Mouse (Mus musculus): Measurements from ENCODE around the gene Srrd. TPM values are rescaled to one million over a fixed set of nuclear protein-coding genes. Genes with fewer than 3 reads are reported as not detected.

Srrd gene
- total RNA-seq, 2 experiments from 2014 or later, result 2.4 to 2.7 TPM

GRCm38 (mm10) chr5:112317328-112317727, 25.5 kb downstream of the Srrd start:
- DNase-seq, result no peak

DNA sequence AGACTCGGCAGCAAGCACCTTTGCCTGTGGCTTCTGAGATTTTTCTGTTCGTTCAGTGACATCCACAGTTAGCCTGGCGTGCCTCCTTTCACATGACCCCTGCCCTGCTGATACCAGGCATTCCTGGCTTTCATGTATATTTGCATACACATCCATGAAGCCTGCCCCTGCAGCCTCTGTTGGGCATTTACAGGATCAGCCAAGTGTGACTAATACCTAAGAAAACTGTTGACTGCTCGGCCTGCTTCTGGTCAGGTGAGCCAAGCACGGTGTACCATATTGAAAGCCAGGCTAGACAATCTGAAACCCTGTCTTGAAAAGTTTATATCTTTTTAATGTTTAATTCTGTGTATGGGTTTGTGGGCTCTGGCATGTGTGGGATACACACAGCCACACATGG, 26.4 kb downstream of the Srrd start:
- DNase-seq, result no peak

GRCm38 (mm10) chr5:112313222-112313885, 29.5 kb downstream of the Srrd start:
- no peak for DNase-seq

- DNase-seq, result no peak
These were observed 37.0 kb downstream of the Srrd start for GRCm38 (mm10) chr5:112305842-112306241.

GRCm38 (mm10) chr5:112302310-112302709, 40.5 kb downstream of the Srrd start:
- no peak for DNase-seq

DNA sequence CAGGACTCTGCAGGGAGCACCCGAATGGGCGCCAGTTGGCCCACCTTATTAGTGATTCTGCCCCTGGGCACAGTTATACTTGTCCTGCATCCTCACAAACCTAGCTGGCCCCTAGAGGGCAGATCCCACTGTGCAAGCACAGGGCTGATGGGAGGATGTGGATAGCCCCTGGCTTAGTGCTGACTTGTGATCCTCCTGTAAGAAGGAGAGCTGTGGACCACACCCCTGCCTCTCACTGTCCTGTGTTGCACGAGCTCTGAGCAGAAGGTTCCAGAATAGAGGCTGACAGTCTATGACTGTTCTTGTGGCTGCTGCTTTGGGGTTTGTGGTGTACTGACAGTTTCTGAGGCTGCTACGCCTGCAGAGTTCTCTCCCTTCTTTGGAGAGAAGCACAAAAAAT, 41.1 kb downstream of the Srrd start:
- DNase-seq, result no peak

GRCm38 (mm10) chr5:112300721-112301308, 42.0 kb downstream of the Srrd start:
- DNase-seq, result no peak

- DNase-seq, result no peak
These were observed 42.7 kb downstream of the Srrd start for GRCm38 (mm10) chr5:112300112-112300511.

GRCm38 (mm10) chr5:112299399-112299798, 43.4 kb downstream of the Srrd start:
- DNase-seq, result no peak

DNA sequence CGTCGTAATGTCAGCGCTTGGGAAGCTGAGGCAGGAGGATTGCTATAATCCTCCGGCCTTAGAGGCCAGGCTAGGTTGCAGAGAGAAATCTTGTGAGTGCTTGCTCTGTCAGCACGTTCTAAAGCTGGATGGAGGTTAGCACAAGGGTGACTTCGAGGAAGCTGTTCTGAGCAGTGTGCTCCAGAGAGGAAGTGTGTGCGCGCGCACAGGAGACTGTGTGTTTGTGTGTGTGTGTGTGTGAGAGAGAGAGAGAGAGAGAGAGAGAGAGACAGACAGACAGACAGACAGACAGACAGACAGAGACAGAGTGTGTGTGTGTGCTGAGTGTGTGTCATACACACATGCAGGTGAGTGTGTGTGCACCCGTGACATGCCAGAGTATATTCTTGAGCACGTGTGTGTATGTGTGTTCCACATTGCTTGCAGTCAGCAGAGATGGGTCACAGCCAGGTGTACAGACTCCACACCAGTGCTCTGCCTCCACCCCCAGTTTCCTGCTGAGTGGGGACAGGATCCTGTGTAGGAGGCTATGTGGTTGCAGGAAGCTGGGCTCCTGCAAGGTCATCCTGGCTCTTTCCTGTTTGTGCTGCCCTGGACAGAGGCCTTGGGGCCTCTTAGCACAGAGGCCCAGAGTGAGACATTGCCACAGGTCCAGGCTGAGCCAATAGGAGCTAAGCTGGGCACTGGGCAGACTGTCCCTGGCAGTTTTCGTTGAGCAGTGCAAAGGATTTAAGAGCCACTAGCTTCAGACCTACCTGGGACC, 44.4 kb downstream of the Srrd start:
- peak; percentile 52 for DNase-seq

GRCm38 (mm10) chr5:112297257-112297656, 45.6 kb downstream of the Srrd start:
- DNase-seq, result no peak

DNA sequence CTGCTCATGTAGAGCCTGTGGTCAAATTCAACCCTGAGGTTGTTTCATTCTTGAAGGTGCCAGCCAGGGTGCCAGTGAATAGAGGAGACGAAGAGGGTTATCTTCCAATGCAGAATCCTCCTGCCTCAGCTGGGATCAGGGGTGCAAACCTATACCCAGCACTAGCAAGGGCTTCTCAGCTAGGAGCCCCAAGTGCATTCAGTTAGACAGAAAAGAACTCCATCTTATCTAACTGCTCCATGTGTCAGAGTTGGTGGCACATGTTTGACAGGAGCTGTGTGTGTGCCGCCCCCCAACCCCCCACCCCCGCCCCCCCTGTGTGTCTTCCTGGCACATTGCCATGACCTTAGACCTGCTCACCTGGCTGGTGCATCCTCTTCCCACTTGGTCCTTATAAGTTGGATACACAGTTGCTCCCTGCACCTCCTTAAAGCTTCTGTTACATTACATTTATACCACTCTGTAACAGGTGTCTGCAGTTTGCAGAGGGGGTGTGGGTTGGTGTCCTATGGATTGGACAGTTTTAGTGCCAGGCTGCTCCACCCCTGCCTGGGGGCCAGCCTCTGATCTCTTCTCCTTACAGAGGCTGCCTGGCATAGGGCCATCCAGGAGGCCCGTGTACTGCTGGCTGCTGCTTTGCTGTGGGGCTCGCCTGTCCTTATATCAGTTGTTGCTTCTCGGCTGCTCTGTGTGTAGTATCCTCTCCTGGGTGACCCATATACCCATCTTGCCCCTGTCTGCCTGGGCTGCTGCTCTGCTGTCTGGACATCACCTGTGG, 46.2 kb downstream of the Srrd start:
- no peak for DNase-seq

- DNase-seq, result no peak
These were observed 47.3 kb downstream of the Srrd start for GRCm38 (mm10) chr5:112295564-112295963.

DNA sequence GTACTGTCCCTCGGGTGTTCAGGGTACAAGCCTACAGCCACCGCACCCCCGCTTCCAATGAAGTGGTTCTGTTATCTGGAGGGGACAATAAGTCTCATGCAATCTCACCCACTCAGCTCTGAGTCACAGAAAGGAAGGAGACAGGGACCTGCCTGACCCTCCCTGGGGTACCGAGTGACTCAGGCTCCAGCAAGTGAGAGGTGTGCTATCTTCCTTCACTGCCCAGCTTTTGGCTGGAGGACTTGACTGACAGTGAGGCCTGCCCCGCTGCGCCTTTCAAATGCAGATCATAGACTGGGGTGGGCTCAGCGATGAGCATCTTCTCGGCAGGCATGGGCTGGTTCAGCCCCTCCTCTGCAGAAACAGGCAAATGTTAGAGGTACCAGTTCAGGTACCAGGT, 47.7 kb downstream of the Srrd start:
- DNase-seq, result no peak

DNA sequence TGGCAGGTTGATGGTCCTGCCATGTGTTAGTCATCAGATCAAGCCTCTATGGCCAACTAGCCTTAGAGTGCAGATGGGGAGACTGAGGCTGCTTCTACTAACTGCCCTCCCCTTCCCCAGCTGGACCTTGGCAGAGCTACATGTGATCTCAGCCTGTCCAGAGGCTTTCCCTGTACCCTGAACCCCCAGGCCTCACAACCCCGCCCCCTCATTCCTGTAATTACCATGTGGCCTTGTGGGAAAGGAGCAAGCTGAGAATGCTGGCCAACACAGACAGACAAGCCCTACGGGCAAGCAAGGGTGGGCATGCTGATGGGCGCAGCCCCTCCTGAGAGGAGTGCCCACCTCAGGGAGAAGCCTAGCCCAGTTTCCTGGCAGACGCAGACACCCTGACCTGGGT, 48.1 kb downstream of the Srrd start:
- DNase-seq, result no peak

DNA sequence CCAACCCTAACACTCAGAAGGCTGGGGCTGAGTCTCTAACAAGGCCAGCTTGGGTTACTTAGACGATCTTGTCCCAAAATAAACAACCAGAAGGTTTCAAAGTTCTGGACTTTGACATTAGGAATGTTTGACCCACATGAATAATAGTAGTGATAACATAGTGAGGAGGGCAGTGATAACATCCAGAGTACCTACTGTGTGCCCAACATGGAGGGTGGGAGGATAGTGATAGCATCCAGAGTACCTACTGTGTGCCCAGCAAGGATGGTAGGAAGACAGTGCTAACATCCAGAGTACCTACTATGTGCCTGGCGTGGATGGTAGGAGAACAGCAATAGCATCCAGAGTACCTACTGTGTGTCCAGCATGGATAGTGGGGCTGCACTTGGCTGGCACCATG, 49.0 kb downstream of the Srrd start:
- no peak for DNase-seq

GRCm38 (mm10) chr5:112292343-112292980, 50.4 kb downstream of the Srrd start:
- DNase-seq, result no peak

GRCm38 (mm10) chr5:112291866-112292265, 51.0 kb downstream of the Srrd start:
- no peak for DNase-seq

DNA sequence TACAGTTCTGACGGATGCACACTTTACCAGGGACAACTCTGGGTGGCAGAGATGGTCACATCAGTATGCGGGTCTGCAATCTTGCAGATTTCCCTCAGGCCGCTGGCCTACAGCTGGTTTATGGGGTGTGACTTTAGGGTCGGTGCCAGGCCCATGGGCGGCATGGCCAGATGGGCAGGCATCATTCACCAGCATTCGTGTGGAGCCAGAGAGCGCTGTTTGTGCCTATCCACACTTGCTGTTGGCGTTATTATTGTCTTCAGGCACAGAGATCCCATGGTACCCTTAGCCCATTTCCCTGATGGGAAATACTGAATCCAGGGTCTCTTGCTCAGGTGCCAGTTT, 52.3 kb downstream of the Srrd start:
- DNase-seq, result no peak

GRCm38 (mm10) chr5:112289819-112290535, 52.9 kb downstream of the Srrd start:
- peak; percentile 83 for DNase-seq

GRCm38 (mm10) chr5:112289236-112289635, 53.6 kb downstream of the Srrd start:
- DNase-seq, result no peak
